Mouse (Mus musculus): ENCODE measurements around the gene Trdn.

GRCm38 (mm10) chr10:33088403-33088802, 8.0 kb downstream of the Trdn start:
- TF ChIP-seq CTCF (IDR thresholded peaks at IDR 0.05) = no peak
- no peak for TF ChIP-seq EP300 (IDR thresholded peaks at IDR 0.05)
